Mouse (Mus musculus): Measurements from ENCODE around the gene Kcnj2. TPM values are rescaled to one million over a fixed set of nuclear protein-coding genes. Genes with fewer than 3 reads are reported as not detected.
A peak's percentile ranks its signal among the peaks of the same experiment; 100 is the strongest.

Kcnj2 gene
- total and polyA plus RNA-seq, 2 experiments from 2014 or later: 0.53 to 10.1 TPM

DNA sequence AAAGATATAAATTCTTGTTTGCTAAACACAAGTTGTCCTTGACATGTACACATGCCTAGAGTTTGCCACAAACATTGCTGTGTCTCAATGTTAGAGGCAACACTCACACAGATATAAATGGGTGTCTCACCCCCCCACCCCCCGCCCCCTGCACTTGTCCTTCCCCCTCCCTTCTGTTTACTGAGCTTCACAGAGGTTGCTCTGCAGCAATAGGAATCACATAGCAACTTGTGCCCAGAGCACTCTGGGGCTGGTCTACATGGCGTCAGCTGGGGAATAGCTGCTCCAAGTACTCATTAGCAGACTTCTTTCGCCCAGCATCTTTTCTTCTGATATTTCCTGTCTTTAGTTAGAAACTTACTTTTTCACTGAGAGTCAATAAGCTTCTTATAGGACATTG is 1.8 kb downstream of the Kcnj2 start:
- Histone ChIP-seq H3K4me1 (ENCODE audit: insufficient read depth) (no peaks in the 10 kb centered on the region), H3K27ac (ENCODE audit: low read depth, low read length) (no peak overlapping the region), H3K27me3 (ENCODE audit: insufficient read depth, low read length) (no peaks in the 10 kb centered on the region), H3K9ac (no peak overlapping the region), H3K9me3 (ENCODE audit: low read length) (no peaks in the 10 kb centered on the region), H3K4me2 (ENCODE audit: low read depth) (peak overlapping the region; percentile 97), H3K4me3 (ENCODE audit: low read depth, low read length) (peak overlapping the region; percentile 54), H3K36me3 (ENCODE audit: insufficient read depth) (no peaks in the 10 kb centered on the region)
- WGBS: 69% methylated on average over 3 of the region's 3 CpGs
- TF ChIP-seq CTCF (IDR thresholded peaks at IDR 0.05; ENCODE audit: low read depth): no peak
- no peak for DNase-seq
- ATAC-seq: no peak

GRCm38 (mm10) chr11:111070460-111070859 is 4.5 kb downstream of the Kcnj2 start:
- Histone ChIP-seq H3K4me2 (ENCODE audit: low read depth) (no peak overlapping the region), H3K4me1 (ENCODE audit: insufficient read depth) (no peaks in the 10 kb centered on the region), H3K27ac (ENCODE audit: low read depth, low read length) (no peak overlapping the region), H3K36me3 (ENCODE audit: insufficient read depth) (no peaks in the 10 kb centered on the region), H3K27me3 (ENCODE audit: insufficient read depth, low read length) (no peaks in the 10 kb centered on the region), H3K9ac (no peak overlapping the region), H3K4me3 (ENCODE audit: low read depth, low read length) (no peak overlapping the region), H3K9me3 (ENCODE audit: low read length) (no peaks in the 10 kb centered on the region)
- no peak for TF ChIP-seq CTCF (IDR thresholded peaks at IDR 0.05; ENCODE audit: low read depth)
- ATAC-seq (no peak), DNase-seq (no peak)

DNA sequence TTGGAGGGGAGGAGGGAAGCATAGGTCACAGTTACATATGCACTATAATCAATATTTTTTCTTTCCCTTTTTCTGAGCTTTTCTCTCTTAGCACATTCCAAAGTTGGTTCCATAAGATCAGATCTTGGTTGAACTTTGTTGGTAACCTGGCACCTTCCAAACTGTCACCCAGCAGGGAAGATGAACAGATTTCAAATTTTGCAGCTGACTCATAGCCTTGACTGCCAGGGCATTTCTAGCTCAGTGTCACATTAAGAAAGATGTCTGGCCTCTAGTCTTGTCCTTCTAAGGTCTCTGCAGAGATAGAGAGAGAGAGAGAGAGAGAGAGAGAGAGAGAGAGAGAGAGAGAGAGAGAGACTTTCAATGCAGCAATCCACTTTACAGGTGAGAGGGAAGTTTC is 8.2 kb downstream of the Kcnj2 start:
- H3K9ac ChIP-seq: no peak overlapping the region
- H3K36me3 ChIP-seq (ENCODE audit: insufficient read depth): no peaks in the 10 kb centered on the region
- no peaks in the 10 kb centered on the region for H3K9me3 ChIP-seq (ENCODE audit: low read length)
- no peak overlapping the region for H3K27ac ChIP-seq (ENCODE audit: low read depth, low read length)
- ATAC-seq (no peak), DNase-seq (no peak)
- H3K4me2 ChIP-seq (ENCODE audit: low read depth): peak overlapping the region; percentile 17; the same call in 1 of the 2 replicates
- H3K4me3 ChIP-seq (ENCODE audit: low read depth, low read length): no peak overlapping the region
- TF ChIP-seq CTCF (IDR thresholded peaks at IDR 0.05; ENCODE audit: low read depth): no peak
- H3K4me1 ChIP-seq (ENCODE audit: insufficient read depth): no peaks in the 10 kb centered on the region
- no peaks in the 10 kb centered on the region for H3K27me3 ChIP-seq (ENCODE audit: insufficient read depth, low read length)

- no peak for DNase-seq
- Histone ChIP-seq H3K27ac (ENCODE audit: low read depth, low read length) (no peak overlapping the region), H3K9me3 (ENCODE audit: low read length) (no peaks in the 10 kb centered on the region), H3K27me3 (ENCODE audit: insufficient read depth, low read length) (no peaks in the 10 kb centered on the region), H3K4me1 (ENCODE audit: insufficient read depth) (no peaks in the 10 kb centered on the region), H3K4me3 (ENCODE audit: low read depth, low read length) (no peak overlapping the region), H3K9ac (no peak overlapping the region), H3K4me2 (ENCODE audit: low read depth) (no peak overlapping the region), H3K36me3 (ENCODE audit: insufficient read depth) (no peaks in the 10 kb centered on the region)
- no peak for ATAC-seq
- TF ChIP-seq CTCF (IDR thresholded peaks at IDR 0.05; ENCODE audit: low read depth): no peak
- WGBS: 79% methylated on average over 11 of the region's 11 CpGs
Measured at GRCm38 (mm10) chr11:111078107-111078506, 12.1 kb downstream of the Kcnj2 start.

GRCm38 (mm10) chr11:111083009-111083408 is 17.0 kb downstream of the Kcnj2 start:
- Histone ChIP-seq H3K4me3 (ENCODE audit: low read depth, low read length) (no peak overlapping the region), H3K36me3 (ENCODE audit: insufficient read depth) (no peaks in the 10 kb centered on the region), H3K4me1 (ENCODE audit: insufficient read depth) (no peaks in the 10 kb centered on the region), H3K27ac (ENCODE audit: low read depth, low read length) (no peak overlapping the region), H3K9me3 (ENCODE audit: low read length) (no peaks in the 10 kb centered on the region), H3K9ac (no peak overlapping the region), H3K27me3 (ENCODE audit: insufficient read depth, low read length) (no peaks in the 10 kb centered on the region), H3K4me2 (ENCODE audit: low read depth) (no peak overlapping the region)
- DNase-seq: no peak
- WGBS: 69% methylated on average over 2 of the region's 2 CpGs
- no peak for TF ChIP-seq CTCF (IDR thresholded peaks at IDR 0.05; ENCODE audit: low read depth)
- ATAC-seq: no peak

DNA sequence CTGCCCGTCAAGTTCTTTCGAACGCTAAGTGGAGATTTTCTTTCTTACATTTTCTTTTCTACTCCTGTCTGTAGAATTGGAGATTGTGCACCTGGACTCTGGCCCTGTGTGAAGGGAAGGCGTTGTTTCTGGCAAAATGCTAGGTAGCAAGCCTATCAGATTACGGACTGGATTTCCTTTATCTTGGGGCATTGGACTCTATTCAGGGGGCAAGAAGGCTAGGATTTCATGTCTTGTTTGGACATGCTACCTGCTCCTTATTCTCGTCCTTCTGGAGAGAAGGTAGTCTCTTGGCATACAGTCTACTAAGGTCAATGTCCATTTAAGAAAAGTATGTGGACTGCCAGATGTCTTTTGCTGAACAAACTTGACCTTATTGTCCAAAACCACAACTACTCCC is 21.0 kb downstream of the Kcnj2 start:
- 81% methylated on average over 6 of the region's 6 CpGs for WGBS
- DNase-seq: no peak
- TF ChIP-seq CTCF (IDR thresholded peaks at IDR 0.05; ENCODE audit: low read depth): no peak
- no peak overlapping the region for H3K4me2 ChIP-seq (ENCODE audit: low read depth)
- no peaks in the 10 kb centered on the region for H3K36me3 ChIP-seq (ENCODE audit: insufficient read depth)
- no peaks in the 10 kb centered on the region for H3K27me3 ChIP-seq (ENCODE audit: insufficient read depth, low read length)
- ATAC-seq: no peak
- H3K4me1 ChIP-seq (ENCODE audit: insufficient read depth): no peaks in the 10 kb centered on the region
- H3K9ac ChIP-seq: no peak overlapping the region
- no peak overlapping the region for H3K27ac ChIP-seq (ENCODE audit: low read depth, low read length)
- H3K9me3 ChIP-seq (ENCODE audit: low read length): no peaks in the 10 kb centered on the region
- H3K4me3 ChIP-seq (ENCODE audit: low read depth, low read length): no peak overlapping the region

DNA sequence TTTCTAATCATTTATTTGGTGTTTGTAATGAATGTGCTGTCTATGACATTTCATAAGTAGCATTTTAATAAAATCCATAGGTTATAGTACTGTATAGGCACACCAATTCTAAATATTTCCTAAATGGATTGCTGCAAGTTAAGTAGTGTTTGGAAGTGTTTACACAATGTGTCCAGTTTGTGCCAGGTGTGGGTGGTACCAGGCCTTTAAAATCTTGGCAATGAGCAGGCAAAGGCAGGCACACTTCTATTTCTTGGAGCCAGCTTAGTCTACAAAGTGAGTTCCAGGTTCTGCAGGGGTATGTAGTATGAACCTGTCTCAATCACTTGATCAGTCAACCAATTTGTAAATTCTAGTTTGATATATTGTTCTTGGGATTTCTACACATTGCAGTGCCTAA is 22.3 kb downstream of the Kcnj2 start:
- ATAC-seq (no peak), DNase-seq (no peak)
- no peak overlapping the region for H3K4me2 ChIP-seq (ENCODE audit: low read depth)
- H3K9ac ChIP-seq: no peak overlapping the region
- H3K27ac ChIP-seq (ENCODE audit: low read depth, low read length): no peak overlapping the region
- no peaks in the 10 kb centered on the region for H3K27me3 ChIP-seq (ENCODE audit: insufficient read depth, low read length)
- TF ChIP-seq CTCF (IDR thresholded peaks at IDR 0.05; ENCODE audit: low read depth): no peak
- H3K4me1 ChIP-seq (ENCODE audit: insufficient read depth): no peaks in the 10 kb centered on the region
- H3K9me3 ChIP-seq (ENCODE audit: low read length): no peaks in the 10 kb centered on the region
- H3K36me3 ChIP-seq (ENCODE audit: insufficient read depth): no peaks in the 10 kb centered on the region
- H3K4me3 ChIP-seq (ENCODE audit: low read depth, low read length): no peak overlapping the region

- no peaks in the 10 kb centered on the region for H3K4me1 ChIP-seq (ENCODE audit: insufficient read depth)
- H3K9ac ChIP-seq: no peak overlapping the region
- no peak overlapping the region for H3K4me2 ChIP-seq (ENCODE audit: low read depth)
- no peaks in the 10 kb centered on the region for H3K36me3 ChIP-seq (ENCODE audit: insufficient read depth)
- DNase-seq: no peak
- no peaks in the 10 kb centered on the region for H3K27me3 ChIP-seq (ENCODE audit: insufficient read depth, low read length)
- H3K4me3 ChIP-seq (ENCODE audit: low read depth, low read length): no peak overlapping the region
- H3K27ac ChIP-seq (ENCODE audit: low read depth, low read length): no peak overlapping the region
- WGBS: 78% methylated on average over 3 of the region's 3 CpGs
- H3K9me3 ChIP-seq (ENCODE audit: low read length): no peaks in the 10 kb centered on the region
- TF ChIP-seq CTCF (IDR thresholded peaks at IDR 0.05; ENCODE audit: low read depth): no peak
- no peak for ATAC-seq
Measured at GRCm38 (mm10) chr11:111088812-111089211, 22.8 kb downstream of the Kcnj2 start.

Measured in forebrain, postnatal 0 days (tissue).